Mouse (Mus musculus) heart, postnatal 14 days (tissue): ENCODE results near the gene Senp1. TPM values are rescaled to one million over a fixed set of nuclear protein-coding genes. Genes with fewer than 3 reads are reported as not detected.

Source experiments
- DNase-seq, 2 experiments: peaks; one replicate each; pipeline ENCODE4 v3.0.0; 2021 to 2022
- intact Hi-C: fragments of 180-260 bp; cut with DNase I; formaldehyde crosslinking; loops from one replicate; pipeline ENCODE4 v1.15.1; 2025
- total RNA-seq, 2 experiments: library from RNA; stranded (reverse); gene quantifications; 2 replicates each; pipeline ENCODE4 v1.2.3; 2021

Senp1 gene
- total RNA-seq, 2 experiments from 2014 or later, result 12.9 to 13.7 TPM

GRCm38 (mm10) chr15:98108297-98109152 lies 15.0 kb upstream of the Senp1 start:
- intact Hi-C loops, result loop anchor here (1.0 to 5.0 kb wide), 2 partner anchors 15 to 39 kb away; partner anchors contain the start of gene Senp1
- DNase-seq, result peak; percentile 82 to 83

- DNase-seq, result no peak
- intact Hi-C loops, result loop anchor here (1.0 to 5.0 kb wide), 2 partner anchors 14 to 40 kb away; partner anchors contain the start of gene Senp1
Observed at GRCm38 (mm10) chr15:98107703-98108296, 14.3 kb upstream of the Senp1 start.

GRCm38 (mm10) chr15:98107230-98107629 lies 13.7 kb upstream of the Senp1 start:
- intact Hi-C loops, result loop anchor here (5.0 kb wide), 1 partner anchor 40 kb away; no protein-coding TSS in a partner anchor
- DNase-seq, result no peak

DNA sequence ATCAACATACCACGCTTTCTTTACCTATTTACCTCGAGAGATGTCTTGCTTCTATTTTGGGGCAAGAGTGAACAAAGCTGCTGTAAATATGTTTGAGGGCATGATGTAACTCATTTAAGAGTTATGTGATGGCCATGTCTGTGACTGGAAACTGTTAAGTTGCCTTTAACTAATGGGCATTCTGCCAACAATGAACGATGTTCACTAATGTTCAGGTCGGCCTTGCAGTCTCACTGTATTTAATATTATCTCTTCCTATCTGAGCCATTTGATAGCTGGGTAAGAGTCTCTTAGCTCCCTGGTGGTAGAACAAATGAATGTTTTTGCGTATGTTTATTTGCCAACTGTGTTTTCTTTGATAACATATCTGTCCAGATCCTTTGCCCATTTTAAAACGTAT lies 13.0 kb upstream of the Senp1 start:
- intact Hi-C loops, result loop anchor here (5.0 kb wide), 1 partner anchor 41 kb away; no protein-coding TSS in a partner anchor
- DNase-seq, result no peak

GRCm38 (mm10) chr15:98102401-98102800 lies 8.9 kb upstream of the Senp1 start:
- no peak for DNase-seq
- intact Hi-C loops, result no loop called here

DNA sequence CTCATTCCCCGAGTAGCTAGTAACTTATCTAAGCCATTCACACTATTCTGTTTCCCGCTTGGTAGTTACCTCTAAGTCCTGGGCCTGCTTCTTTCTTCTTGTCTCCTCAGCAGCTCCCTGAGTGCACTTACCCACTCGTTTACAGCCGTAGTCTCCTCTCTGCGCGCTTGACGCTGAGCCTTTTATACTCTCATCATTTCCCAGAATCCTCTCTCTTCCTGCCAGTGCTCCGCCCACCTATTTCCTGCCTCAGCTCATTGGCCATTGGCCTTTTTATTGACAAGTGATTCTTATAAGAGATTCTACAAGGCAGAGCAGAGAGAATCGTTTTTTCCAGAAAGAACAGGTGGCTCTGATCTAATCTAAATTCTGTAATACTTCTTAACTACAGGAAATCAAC lies 5.0 kb upstream of the Senp1 start:
- intact Hi-C loops, result loop anchor here (10.0 kb wide), 1 partner anchor 416 kb away; no protein-coding TSS in a partner anchor
- no peak for DNase-seq

DNA sequence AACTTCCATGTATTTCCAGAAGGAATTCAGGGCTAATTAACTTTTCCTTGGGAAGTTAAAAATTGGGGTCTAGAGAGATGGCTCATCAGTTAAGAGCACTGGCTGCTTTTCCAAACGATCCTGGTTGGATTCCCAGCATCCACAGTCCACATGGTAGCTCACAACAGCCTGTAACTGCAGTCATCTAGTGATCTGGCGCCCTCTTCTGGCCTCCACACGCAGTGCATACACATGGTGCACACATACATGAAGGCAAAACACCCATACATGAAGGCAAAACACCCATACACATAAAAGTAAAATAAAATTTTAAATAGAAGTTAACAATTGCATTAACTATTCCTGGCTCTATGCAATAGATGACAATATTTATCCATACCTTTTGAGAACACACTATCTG lies 3.4 kb upstream of the Senp1 start:
- no peak for DNase-seq
- intact Hi-C loops, result loop anchor here (10.0 kb wide), 1 partner anchor 418 kb away; no protein-coding TSS in a partner anchor

DNA sequence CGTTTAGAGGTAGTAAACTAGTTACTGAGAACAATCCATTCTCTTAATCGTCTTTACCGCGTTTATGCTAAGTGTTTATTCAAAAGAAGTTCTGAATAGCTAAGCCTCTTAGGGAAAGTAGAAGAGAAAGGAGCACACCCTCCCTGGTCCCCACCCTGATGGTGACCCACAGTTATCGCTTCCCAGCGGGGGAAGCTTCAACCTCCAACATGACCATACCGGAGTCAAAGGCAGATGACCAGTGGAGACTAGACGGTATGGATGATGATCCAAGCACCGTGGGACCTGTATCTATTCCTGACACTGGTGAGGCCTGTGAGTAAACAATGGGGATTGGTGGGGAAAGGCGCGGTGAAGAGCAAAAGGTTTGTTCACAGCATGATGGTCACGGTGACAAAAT lies 1.4 kb upstream of the Senp1 start:
- DNase-seq, result no peak
- intact Hi-C loops, result loop anchor here (5.0 to 10.0 kb wide), 2 partner anchors 292 to 420 kb away; no protein-coding TSS in a partner anchor

DNA sequence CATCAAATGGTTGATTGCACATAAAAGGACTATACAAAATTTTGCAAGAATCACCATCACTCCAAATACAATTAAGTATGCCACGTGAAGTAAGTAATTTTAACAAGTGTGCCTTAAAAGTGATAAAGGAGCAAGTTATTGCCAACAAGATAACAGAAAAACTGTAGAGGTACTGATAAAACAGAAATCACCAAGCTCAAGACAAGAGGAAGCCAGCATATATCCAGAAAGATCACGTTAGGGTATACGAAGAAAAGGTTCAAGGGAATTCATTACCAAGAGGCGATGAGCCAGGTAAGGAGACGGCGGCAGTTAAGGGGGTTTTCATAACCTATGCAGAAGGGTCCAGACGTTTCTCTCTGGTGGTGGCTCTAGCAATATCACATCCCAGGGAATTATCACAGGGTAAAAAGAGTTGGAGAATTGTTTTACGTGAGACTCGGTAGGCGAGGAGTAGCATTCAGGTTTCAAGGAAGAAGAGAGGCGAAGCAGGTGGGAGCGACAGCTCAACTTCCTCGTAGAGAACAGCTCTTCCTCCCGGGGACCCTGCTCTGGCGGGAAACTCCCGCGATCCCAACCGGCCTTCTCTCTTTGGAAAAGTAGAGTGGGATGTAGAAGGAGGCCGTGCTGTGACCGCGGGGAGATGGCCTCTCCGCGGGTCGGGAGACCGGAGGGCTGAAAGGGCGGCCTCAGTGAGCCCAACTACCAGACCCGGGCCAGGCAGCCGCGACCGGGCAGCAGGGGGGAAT lies 998 bp downstream of the Senp1 start, which contains the start of gene Pfkm:
TSS of gene Pfkm (plus strand) at position 218 of the 749 bp plus-strand sequence.
- DNase-seq, result no peak
- intact Hi-C loops, result loop anchor here (1.0 to 10.0 kb wide), 4 partner anchors 16 to 422 kb away; no protein-coding TSS in a partner anchor

GRCm38 (mm10) chr15:98091841-98092240 lies 1.7 kb downstream of the Senp1 start:
- intact Hi-C loops, result loop anchor here (2.0 to 10.0 kb wide), 4 partner anchors 61 to 423 kb away; no protein-coding TSS in a partner anchor
- no peak for DNase-seq

DNA sequence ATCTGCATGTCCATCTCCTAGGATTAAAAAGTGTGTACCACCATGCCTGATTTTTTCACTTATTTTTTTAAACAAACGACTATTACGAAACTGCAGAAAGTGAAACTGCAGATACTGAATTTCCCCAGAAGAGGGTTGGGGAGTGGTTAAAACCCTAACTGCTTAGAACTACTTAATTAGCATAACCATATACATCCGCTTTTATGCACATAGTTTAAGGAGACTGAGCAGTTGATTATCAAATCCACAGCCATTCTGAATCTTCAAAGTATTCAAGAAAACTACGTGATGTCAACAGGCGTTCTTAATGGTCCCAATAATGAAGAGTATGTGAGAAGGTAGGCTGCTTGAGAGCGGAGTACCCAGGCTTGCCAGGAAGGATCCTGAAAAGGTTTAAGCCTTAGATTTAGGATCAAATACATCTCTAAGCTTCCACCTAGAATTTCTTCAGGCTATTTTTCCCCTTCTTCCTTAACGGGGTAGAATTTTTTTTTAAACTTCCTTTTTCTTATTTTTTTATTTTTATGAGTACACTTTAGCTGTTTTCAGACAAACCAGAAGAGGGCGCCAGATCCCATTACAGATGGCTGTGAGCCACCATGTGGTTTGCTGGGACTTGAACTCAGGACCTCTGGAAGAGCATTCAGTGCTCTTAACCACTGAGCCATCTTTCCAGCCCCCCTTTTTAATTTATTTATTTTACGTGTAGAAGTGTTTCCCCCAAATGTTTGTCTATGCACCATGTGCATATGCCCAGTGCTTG lies 3.9 kb downstream of the Senp1 start:
- peak; percentile 37 to 69 for DNase-seq

GRCm38 (mm10) chr15:98088889-98089288 lies 4.7 kb downstream of the Senp1 start:
- DNase-seq, result no peak
- intact Hi-C loops, result no loop called here

More for the DNA sequence above, 3.9 kb downstream of the Senp1 start:
- intact Hi-C loops, result loop anchor here (2.0 to 10.0 kb wide), 3 partner anchors 63 to 425 kb away; no protein-coding TSS in a partner anchor

DNA sequence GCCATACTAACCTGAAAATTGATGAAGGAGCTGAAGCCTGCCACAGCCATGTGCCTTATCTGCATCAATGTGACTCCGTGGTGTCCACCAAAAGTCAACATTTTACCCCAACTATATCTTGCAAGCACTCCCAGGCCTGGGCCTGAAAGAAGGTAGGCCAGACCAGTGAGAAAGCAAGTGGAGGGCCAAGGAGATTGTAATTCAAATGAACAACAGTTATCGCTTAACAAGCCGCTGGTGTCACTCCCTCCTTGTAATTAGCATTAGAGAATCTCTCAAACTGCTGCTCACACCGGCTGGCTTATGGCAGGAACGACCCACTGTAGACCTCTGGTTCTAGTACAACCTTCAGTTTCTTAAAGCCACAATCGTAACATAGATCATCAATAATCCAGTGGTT lies 16.6 kb downstream of the Senp1 start:
- no peak for DNase-seq
- intact Hi-C loops, result no loop called here

DNA sequence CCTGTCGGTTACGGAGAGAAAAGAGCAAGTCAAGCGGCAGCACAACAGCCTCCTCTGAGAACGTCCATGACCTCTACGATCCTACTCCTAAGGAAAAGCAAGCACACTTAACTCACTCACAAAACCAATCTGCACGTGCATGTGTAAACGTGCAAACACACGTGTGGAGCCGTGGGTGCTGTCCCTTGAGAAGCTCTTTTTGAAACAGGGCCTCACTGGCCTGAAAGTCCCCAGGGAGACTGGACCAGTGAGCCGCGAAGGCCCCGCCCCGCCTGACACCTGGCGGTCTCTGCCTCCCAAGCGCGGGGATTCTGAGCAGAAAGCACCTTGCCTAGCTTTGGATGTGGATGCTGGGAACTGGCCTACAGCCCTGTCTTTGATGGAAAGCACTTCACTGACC lies 18.5 kb downstream of the Senp1 start:
- no peak for DNase-seq
- intact Hi-C loops, result no loop called here

GRCm38 (mm10) chr15:98074521-98074920 lies 19.0 kb downstream of the Senp1 start:
- DNase-seq, result no peak
- intact Hi-C loops, result no loop called here

GRCm38 (mm10) chr15:98070376-98070775 lies 23.2 kb downstream of the Senp1 start:
- intact Hi-C loops, result no loop called here
- no peak for DNase-seq

- intact Hi-C loops, result no loop called here
- DNase-seq, result no peak
Observed at GRCm38 (mm10) chr15:98069566-98070245, 23.8 kb downstream of the Senp1 start.

- DNase-seq, result no peak
- intact Hi-C loops, result no loop called here
Observed at GRCm38 (mm10) chr15:98068506-98068905, 25.0 kb downstream of the Senp1 start.

GRCm38 (mm10) chr15:98067492-98067891 lies 26.1 kb downstream of the Senp1 start:
- intact Hi-C loops, result no loop called here
- no peak for DNase-seq
